Mouse (Mus musculus): ENCODE data around the gene Fam110a.

- no peak for TF ChIP-seq CTCF (IDR thresholded peaks at IDR 0.05; ENCODE audit: borderline replicate concordance, control insufficient read depth, extremely low read depth, insufficient read depth, low read length, poor library complexity)
- TF ChIP-seq POLR2A (IDR thresholded peaks at IDR 0.05; ENCODE audit: control insufficient read depth, extremely low read depth, insufficient read depth, low read length, poor library complexity), result no peak
These were observed 11.0 kb upstream of the Fam110a start for GRCm38 (mm10) chr2:151990985-151991394.

All from thymus, adult 2 months (tissue).